Mouse (Mus musculus): Measurements from ENCODE around the gene Trim41. TPM values are rescaled to one million over a fixed set of nuclear protein-coding genes. Genes with fewer than 3 reads are reported as not detected.
"Not testable (repeated sequence)": the region's sequence is repeated elsewhere in the genome, so short reads cannot be mapped to it uniquely, and the experiment has no call there.

Trim41 gene
- total RNA-seq, 1 experiment: 47.8 TPM

DNA sequence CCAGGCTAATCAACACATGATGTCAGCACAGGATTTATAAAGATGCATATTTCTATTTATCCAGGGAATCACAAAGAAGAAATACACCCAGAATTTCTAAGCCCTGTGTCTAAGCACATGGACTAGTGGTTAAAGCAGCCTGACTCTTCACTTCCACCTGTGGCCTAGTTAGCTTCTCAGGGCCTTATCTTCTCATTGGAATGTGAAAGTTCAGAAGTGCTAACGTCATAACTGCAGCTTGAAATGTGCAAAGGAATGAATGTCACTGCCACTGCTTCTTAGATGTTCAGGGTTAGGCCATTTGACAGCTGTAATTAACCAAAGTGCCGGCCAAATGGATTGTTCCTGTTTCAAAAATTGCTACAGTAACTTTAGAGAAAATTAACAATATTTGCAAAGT lies 13.1 kb upstream of the Trim41 start:
- Histone ChIP-seq H3K4me3 (ENCODE audit: insufficient read depth in 1 of 2, low read depth in 1 of 2, low read length in 2 of 2, poor library complexity in 1 of 2, severe bottlenecking in 1 of 2) (no peak overlapping the region), H3K27ac (ENCODE audit: insufficient read depth, low read depth, low read length, poor library complexity, severe bottlenecking) (no peak overlapping the region), H3K9ac (ENCODE audit: insufficient read depth, low read depth, low read length, poor library complexity, severe bottlenecking) (no peak overlapping the region), H3K9me3 (ENCODE audit: control insufficient read depth, insufficient read depth, low read depth, low read length) (no peaks in the 10 kb centered on the region), H3K4me1 (ENCODE audit: control insufficient read depth in 2 of 2, insufficient read depth in 2 of 2, low read length in 2 of 2, poor library complexity in 1 of 2) (peaks cover 0 to 2% of the 10 kb centered on the region in 2 experiments; a peak in 2 of 4 replicates), H3K36me3 (ENCODE audit: control insufficient read depth, insufficient read depth, low read length, poor library complexity, severe bottlenecking) (no peaks in the 10 kb centered on the region)
- TF ChIP-seq CHD2 (IDR thresholded peaks at IDR 0.05; ENCODE audit: low read depth, low read length) (no peak), ZC3H11A (IDR thresholded peaks at IDR 0.05; ENCODE audit: borderline replicate concordance, low read depth, low read length) (no peak), HCFC1 (IDR thresholded peaks at IDR 0.05; ENCODE audit: borderline replicate concordance, insufficient read depth, low read length) (no peak), ZNF384 (IDR thresholded peaks at IDR 0.05; ENCODE audit: low read depth, low read length) (no peak), MAFK (IDR thresholded peaks at IDR 0.05; ENCODE audit: insufficient read depth, low read depth, low read length) (no peak)
- DNase-seq (ENCODE audit: low read depth, low spot score): no peak
- in situ Hi-C loops (cut with MboI; ENCODE audit: low sequenced_read_pairs in 2 of 2, unreplicated experiment in 2 of 2): no loop called here

DNA sequence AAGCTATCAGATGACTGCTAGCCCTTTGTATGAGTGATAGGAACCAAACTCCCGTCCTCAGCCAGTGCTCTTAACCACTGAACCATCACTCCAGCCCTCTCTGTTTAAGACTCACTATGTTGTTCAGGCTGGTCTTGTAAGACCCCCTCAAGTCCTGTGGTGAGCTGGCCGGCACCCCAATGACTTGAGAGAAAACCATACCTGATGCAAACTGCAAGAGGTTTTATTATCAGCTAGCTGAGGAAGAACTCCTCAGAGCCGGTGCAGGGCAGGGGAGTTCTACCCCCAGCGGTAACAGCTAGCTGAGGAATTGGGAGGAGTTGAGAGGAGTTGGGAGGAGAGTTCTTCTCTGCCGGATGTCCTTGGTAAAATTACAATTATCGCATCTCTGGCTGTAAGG lies 10.8 kb upstream of the Trim41 start:
- no peak overlapping the region for H3K4me3 ChIP-seq (ENCODE audit: insufficient read depth in 1 of 2, low read depth in 1 of 2, low read length in 2 of 2, poor library complexity in 1 of 2, severe bottlenecking in 1 of 2)
- H3K4me1 ChIP-seq (ENCODE audit: control insufficient read depth in 2 of 2, insufficient read depth in 2 of 2, low read length in 2 of 2, poor library complexity in 1 of 2): peaks cover 0 to 2% of the 10 kb centered on the region in 2 experiments; a peak in 1 of 4 replicates
- in situ Hi-C loops (cut with MboI; ENCODE audit: low sequenced_read_pairs in 2 of 2, unreplicated experiment in 2 of 2): no loop called here
- no peak for DNase-seq (ENCODE audit: low read depth, low spot score)
- no peak for TF ChIP-seq MAFK (IDR thresholded peaks at IDR 0.05; ENCODE audit: insufficient read depth, low read depth, low read length)
- TF ChIP-seq CHD2 (IDR thresholded peaks at IDR 0.05; ENCODE audit: low read depth, low read length): no peak
- no peak for TF ChIP-seq HCFC1 (IDR thresholded peaks at IDR 0.05; ENCODE audit: borderline replicate concordance, insufficient read depth, low read length)
- TF ChIP-seq ZNF384 (IDR thresholded peaks at IDR 0.05; ENCODE audit: low read depth, low read length): no peak
- TF ChIP-seq ZC3H11A (IDR thresholded peaks at IDR 0.05; ENCODE audit: borderline replicate concordance, low read depth, low read length): no peak
- H3K9ac ChIP-seq (ENCODE audit: insufficient read depth, low read depth, low read length, poor library complexity, severe bottlenecking): no peak overlapping the region
- H3K9me3 ChIP-seq (ENCODE audit: control insufficient read depth, insufficient read depth, low read depth, low read length): no peaks in the 10 kb centered on the region
- no peaks in the 10 kb centered on the region for H3K36me3 ChIP-seq (ENCODE audit: control insufficient read depth, insufficient read depth, low read length, poor library complexity, severe bottlenecking)
- H3K27ac ChIP-seq (ENCODE audit: insufficient read depth, low read depth, low read length, poor library complexity, severe bottlenecking): no peak overlapping the region; the same call in 1 of the 2 replicates

DNA sequence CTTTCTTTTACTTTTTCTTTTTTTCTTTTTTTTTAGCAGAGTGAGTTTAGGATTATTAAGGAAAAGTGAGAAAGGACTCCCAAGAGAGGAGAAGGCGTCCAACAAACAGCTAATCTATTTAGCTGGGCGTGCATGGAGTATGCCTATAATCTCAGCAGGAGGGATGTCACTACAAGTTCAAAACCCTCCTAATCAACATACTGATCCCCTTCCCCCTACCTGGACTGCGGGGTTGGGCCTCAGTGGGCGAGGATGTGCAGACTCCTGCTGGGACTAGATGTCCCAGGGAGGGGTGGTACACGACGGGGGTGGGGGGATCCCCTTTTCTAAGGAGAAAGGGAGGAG lies 9.6 kb upstream of the Trim41 start:
- Histone ChIP-seq H3K27ac (ENCODE audit: insufficient read depth, low read depth, low read length, poor library complexity, severe bottlenecking) (peak overlapping the region; percentile 62; the same call in 1 of the 2 replicates), H3K9ac (ENCODE audit: insufficient read depth, low read depth, low read length, poor library complexity, severe bottlenecking) (no peak overlapping the region; the same call in 1 of the 2 replicates)

DNA sequence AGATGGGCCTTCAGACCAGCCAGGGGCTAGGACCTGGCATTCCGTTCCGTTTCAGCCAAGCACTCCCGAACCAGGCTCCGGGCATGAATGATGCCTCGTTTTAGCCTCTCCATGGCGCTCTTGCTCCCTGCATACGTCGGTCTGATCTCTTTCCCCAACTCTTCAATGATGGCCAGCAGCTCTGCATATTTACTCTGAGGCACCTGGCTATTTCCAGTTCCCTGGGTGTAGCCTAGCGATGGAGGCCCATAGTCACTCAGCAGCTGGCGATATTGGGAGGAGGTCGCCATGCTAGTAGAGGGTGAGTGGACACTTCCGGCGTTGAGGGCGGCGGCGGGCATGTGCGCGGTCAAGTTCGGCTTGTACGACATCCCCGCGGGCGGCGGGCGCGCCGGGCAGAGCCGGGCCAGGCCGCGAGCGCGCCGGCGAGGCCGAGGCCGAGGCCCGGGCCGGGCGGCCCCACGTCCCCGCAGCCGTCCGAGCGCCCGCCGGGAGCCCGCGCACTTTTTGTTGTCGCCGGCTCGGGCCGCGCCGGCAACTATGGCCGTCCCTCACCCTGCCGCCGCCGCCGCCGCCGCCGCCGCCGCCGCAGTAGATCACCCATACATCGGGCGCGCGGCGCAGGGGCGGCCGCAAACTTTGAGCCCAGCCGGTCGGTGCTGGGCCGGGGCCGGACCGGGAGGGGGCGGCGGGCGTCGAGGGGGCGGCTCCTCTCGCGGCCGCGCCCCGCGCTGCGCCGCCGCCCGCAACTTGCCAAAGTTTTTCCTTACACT lies 9.0 kb upstream of the Trim41 start, which contains the start of the genes Trim7 and Gm12184:
Gene Trim7 (plus strand): TSS at position 162 of the 773 bp plus-strand sequence.
Gene Gm12184 (minus strand): TSS at position 677 of the 773 bp plus-strand sequence.
- in situ Hi-C loops (cut with MboI; ENCODE audit: low sequenced_read_pairs in 2 of 2, unreplicated experiment in 2 of 2); DNase-seq (ENCODE audit: low read depth, low spot score); H3K4me1 ChIP-seq (ENCODE audit: control insufficient read depth in 2 of 2, insufficient read depth in 2 of 2, low read length in 2 of 2, poor library complexity in 1 of 2); H3K36me3 ChIP-seq (ENCODE audit: control insufficient read depth, insufficient read depth, low read length, poor library complexity, severe bottlenecking); H3K9me3 ChIP-seq (ENCODE audit: control insufficient read depth, insufficient read depth, low read depth, low read length): not testable (repeated sequence)
- H3K27ac ChIP-seq (ENCODE audit: insufficient read depth, low read depth, low read length, poor library complexity, severe bottlenecking): peak within 1 kb of the TSS; percentile 62
- peak within 1 kb of the TSS; percentile 29 for H3K9ac ChIP-seq (ENCODE audit: insufficient read depth, low read depth, low read length, poor library complexity, severe bottlenecking)
- H3K4me3 ChIP-seq (ENCODE audit: insufficient read depth in 1 of 2, low read depth in 1 of 2, low read length in 2 of 2, poor library complexity in 1 of 2, severe bottlenecking in 1 of 2): peak within 1 kb of the TSS; percentile 52 to 55

More for the DNA sequence above, 9.6 kb upstream of the Trim41 start:
- H3K4me1 ChIP-seq (ENCODE audit: control insufficient read depth in 2 of 2, insufficient read depth in 2 of 2, low read length in 2 of 2, poor library complexity in 1 of 2): no peaks in the 10 kb centered on the region; a peak in 1 of 4 replicates
- peak overlapping the region; percentile 49 to 55 for H3K4me3 ChIP-seq (ENCODE audit: insufficient read depth in 1 of 2, low read depth in 1 of 2, low read length in 2 of 2, poor library complexity in 1 of 2, severe bottlenecking in 1 of 2)
- DNase-seq (ENCODE audit: low read depth, low spot score): no peak
- no peaks in the 10 kb centered on the region for H3K36me3 ChIP-seq (ENCODE audit: control insufficient read depth, insufficient read depth, low read length, poor library complexity, severe bottlenecking)
- no peaks in the 10 kb centered on the region for H3K9me3 ChIP-seq (ENCODE audit: control insufficient read depth, insufficient read depth, low read depth, low read length)
- no peak for TF ChIP-seq CHD2 (IDR thresholded peaks at IDR 0.05; ENCODE audit: low read depth, low read length)
- TF ChIP-seq ZC3H11A (IDR thresholded peaks at IDR 0.05; ENCODE audit: borderline replicate concordance, low read depth, low read length): no peak
- no peak for TF ChIP-seq MAFK (IDR thresholded peaks at IDR 0.05; ENCODE audit: insufficient read depth, low read depth, low read length)
- TF ChIP-seq ZNF384 (IDR thresholded peaks at IDR 0.05; ENCODE audit: low read depth, low read length): no peak
- no peak for TF ChIP-seq HCFC1 (IDR thresholded peaks at IDR 0.05; ENCODE audit: borderline replicate concordance, insufficient read depth, low read length)
- in situ Hi-C loops (cut with MboI; ENCODE audit: low sequenced_read_pairs in 2 of 2, unreplicated experiment in 2 of 2): no loop called here

Data from ES-E14 (cell line).